Mouse (Mus musculus) MEL (cell line): ENCODE data around the gene Ypel3.

Experiments
- CTCF ChIP-seq, 3 experiments: IDR thresholded peaks in 2 of 3; conservative IDR thresholded peaks in 1 of 3; 2 replicates each; pipeline ENCODE4 v1.5.1; 2011 to 2012; ENCODE audit warnings: low read length in 3 of 3, low read depth in 2 of 3, mild to moderate bottlenecking in 2 of 3, improper control_type of control experiment in 1 of 3, inconsistent platforms in 1 of 3, mixed read lengths in 1 of 3, moderate library complexity in 1 of 3; ENCODE audit not compliant: control insufficient read depth in 1 of 3, insufficient read depth in 1 of 3, poor library complexity in 1 of 3, severe bottlenecking in 1 of 3
- E2F4 ChIP-seq: IDR thresholded peaks from 2 replicates; pipeline ENCODE4 v1.6.1; 2011; ENCODE audit warnings: low read depth, low read length, improper control_type of control experiment, borderline replicate concordance
- EP300 ChIP-seq, 2 experiments: IDR thresholded peaks; 2 replicates each; pipeline ENCODE4 v1.6.1; 2011; ENCODE audit warnings: improper control_type of control experiment in 2 of 2, low read length in 2 of 2, low read depth in 1 of 2, mild to moderate bottlenecking in 1 of 2
- HCFC1 ChIP-seq: IDR thresholded peaks from 2 replicates; pipeline ENCODE4 v1.6.1; 2012; ENCODE audit warnings: low read depth, mild to moderate bottlenecking, inconsistent platforms, low read length, improper control_type of control experiment, moderate library complexity
- MAX ChIP-seq: IDR thresholded peaks from 2 replicates; pipeline ENCODE4 v1.6.1; 2011; ENCODE audit warnings: low read length, improper control_type of control experiment
- MAZ ChIP-seq: IDR thresholded peaks from 2 replicates; pipeline ENCODE4 v1.6.1; 2012; ENCODE audit warnings: low read depth, mild to moderate bottlenecking, inconsistent platforms, low read length, improper control_type of control experiment
- MYB ChIP-seq: IDR thresholded peaks from 2 replicates; pipeline ENCODE4 v1.6.1; 2011; ENCODE audit warnings: mild to moderate bottlenecking, low read depth, low read length, improper control_type of control experiment
- POLR2A ChIP-seq, 2 experiments: IDR thresholded peaks; 2 replicates each; pipeline ENCODE4 v1.6.1; 2011 to 2012; ENCODE audit warnings: low read length in 2 of 2, mild to moderate bottlenecking in 2 of 2, control low read depth in 1 of 2, improper control_type of control experiment in 1 of 2, low read depth in 1 of 2, moderate library complexity in 1 of 2; ENCODE audit not compliant: control insufficient read depth in 1 of 2, insufficient read depth in 1 of 2, poor library complexity in 1 of 2
- POLR2AphosphoS2 ChIP-seq: IDR thresholded peaks from 2 replicates; pipeline ENCODE4 v1.6.1; 2011; ENCODE audit warnings: low read length, improper control_type of control experiment
- TCF12 ChIP-seq: IDR thresholded peaks from 2 replicates; pipeline ENCODE4 v1.6.1; 2014; ENCODE audit warnings: low read depth, mild to moderate bottlenecking, inconsistent platforms, low read length, improper control_type of control experiment, moderate library complexity
- ZC3H11A ChIP-seq: IDR thresholded peaks from 2 replicates; pipeline ENCODE4 v1.6.1; 2012; ENCODE audit warnings: low read depth, mild to moderate bottlenecking, inconsistent platforms, low read length, improper control_type of control experiment
- ZKSCAN1 ChIP-seq: IDR thresholded peaks from 2 replicates; pipeline ENCODE4 v1.6.1; 2012; ENCODE audit warnings: low read depth, mild to moderate bottlenecking, inconsistent platforms, low read length, improper control_type of control experiment, moderate library complexity

GRCm38 (mm10) chr7:126825403-126825802, 48.6 kb downstream of the Ypel3 start:
- TF ChIP-seq E2F4 (no peak), POLR2A (IDR thresholded peaks at IDR 0.05; ENCODE audit: control insufficient read depth in 1 of 2, insufficient read depth in 1 of 2, low read depth in 1 of 2, low read length in 2 of 2, poor library complexity in 1 of 2) (no peak), CTCF (IDR thresholded peaks at IDR 0.05 in 2 of 3, conservative IDR thresholded peaks at IDR 0.05 in 1 of 3; ENCODE audit: control insufficient read depth in 1 of 3, insufficient read depth in 1 of 3, low read depth in 2 of 3, low read length in 3 of 3, poor library complexity in 1 of 3, severe bottlenecking in 1 of 3) (no peak), ZKSCAN1 (no peak), TCF12 (no peak), MAZ (no peak), ZC3H11A (no peak), MYB (no peak), HCFC1 (no peak), EP300 (IDR thresholded peaks at IDR 0.05; ENCODE audit: low read depth in 1 of 2, low read length in 2 of 2) (no peak), MAX (no peak), POLR2AphosphoS2 (no peak)
